Mouse (Mus musculus): ENCODE measurements at regions not wholly inside any gene's neighbourhood (a gene's known extent, or its start where the extent isn't known, plus 50 kb on each side); places are given as distances from the start of the nearest gene placed in this dataset.

DNA sequence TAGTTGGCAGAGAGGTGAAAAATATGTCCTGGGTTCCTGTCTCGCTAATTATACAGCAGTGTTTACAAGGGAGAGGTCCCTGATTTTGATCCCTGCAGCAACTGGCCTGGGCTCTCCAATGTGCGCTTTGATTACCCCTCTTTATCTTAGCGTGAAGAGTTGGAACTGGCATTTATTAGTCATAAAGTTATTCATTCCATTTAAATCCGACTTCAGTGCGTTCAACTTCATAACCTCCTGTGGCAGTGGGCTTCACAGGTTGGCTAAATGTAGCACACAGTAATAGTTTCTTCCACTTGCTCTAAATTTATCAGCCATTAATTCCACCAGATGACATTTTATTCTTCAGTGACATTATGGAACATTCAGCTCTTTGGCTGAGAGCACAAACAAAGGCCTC is 113.0 kb upstream of the Hmgn3 start:
- no peak overlapping the region for H3K4me3 ChIP-seq
- H3K27me3 ChIP-seq: no peaks in the 10 kb centered on the region
- no peaks in the 10 kb centered on the region for H3K36me3 ChIP-seq
- ATAC-seq (ENCODE audit: low FRiP score): no peak
- no peak overlapping the region for H3K4me2 ChIP-seq (replicated peaks)
- no peak overlapping the region for H3K9ac ChIP-seq
- H3K27ac ChIP-seq: no peak overlapping the region
- H3K4me1 ChIP-seq: no peaks in the 10 kb centered on the region
- 85% methylated on average over 5 of the region's 5 CpGs for WGBS
- H3K9me3 ChIP-seq (replicated peaks): no peaks in the 10 kb centered on the region

DNA sequence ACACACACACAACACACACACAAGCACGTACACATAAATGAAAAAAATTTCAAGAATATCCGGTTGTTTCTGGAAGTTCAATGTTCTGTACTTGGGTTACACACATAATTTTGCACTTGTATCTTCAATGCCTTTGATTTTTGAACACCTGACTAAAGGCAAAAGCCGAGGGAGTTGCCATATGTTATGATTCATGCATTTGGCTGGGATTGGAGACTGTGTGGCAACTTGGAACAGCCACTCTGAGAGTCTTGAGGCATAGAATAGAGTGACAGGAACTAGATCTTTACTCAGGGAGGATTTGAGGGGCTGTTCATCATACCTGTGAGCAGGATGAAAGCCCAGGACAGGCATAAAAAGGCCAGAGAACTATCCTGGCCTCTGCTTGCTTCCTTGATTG is 112.5 kb upstream of the Hmgn3 start:
- no peaks in the 10 kb centered on the region for H3K4me1 ChIP-seq
- H3K27ac ChIP-seq: no peak overlapping the region
- WGBS: 84% methylated on average over 3 of the region's 3 CpGs
- no peak overlapping the region for H3K4me3 ChIP-seq
- ATAC-seq (ENCODE audit: low FRiP score): no peak
- no peaks in the 10 kb centered on the region for H3K36me3 ChIP-seq
- no peaks in the 10 kb centered on the region for H3K9me3 ChIP-seq (replicated peaks)
- no peak overlapping the region for H3K4me2 ChIP-seq (replicated peaks)
- H3K27me3 ChIP-seq: no peaks in the 10 kb centered on the region
- H3K9ac ChIP-seq: no peak overlapping the region

DNA sequence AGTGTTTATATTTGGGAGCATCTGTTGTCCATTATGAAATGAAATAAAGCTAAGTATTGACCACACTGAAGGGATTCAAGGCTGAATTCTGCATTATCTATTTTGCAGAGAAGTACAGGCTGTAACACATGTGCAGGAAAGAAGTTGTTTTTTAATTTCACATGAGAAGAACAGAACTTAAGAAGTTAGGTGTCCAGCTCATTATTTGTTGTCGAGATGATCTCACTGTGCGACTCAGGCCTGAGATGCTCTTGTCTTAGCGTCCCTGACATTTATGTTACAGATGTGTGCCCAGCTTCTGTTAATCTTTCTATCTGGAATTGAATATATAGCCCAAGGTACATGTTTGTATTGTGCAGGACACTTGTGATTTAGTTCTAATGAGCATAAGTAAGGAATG is 112.0 kb upstream of the Hmgn3 start:
- no peak overlapping the region for H3K4me3 ChIP-seq

DNA sequence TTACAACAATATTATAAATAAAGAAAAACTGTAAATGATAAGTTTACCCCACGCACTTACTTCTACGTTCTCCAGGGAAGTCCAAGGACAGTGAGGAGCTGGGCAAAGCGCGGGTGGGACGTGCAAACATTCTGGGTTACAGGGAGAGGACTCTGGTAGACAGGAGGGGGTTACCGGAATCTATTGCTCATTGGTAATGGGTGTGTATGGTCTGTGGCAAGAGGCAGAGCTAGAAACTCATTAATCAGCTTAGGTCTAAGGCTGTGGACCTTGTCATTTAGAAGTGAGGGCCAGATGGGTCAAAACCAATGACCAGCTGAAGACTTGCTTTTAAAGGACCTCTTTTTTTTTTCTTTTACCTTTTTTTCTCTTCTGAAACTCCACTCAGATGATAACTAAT is 107.9 kb upstream of the Hmgn3 start:
- Histone ChIP-seq H3K9me3 (replicated peaks) (no peaks in the 10 kb centered on the region), H3K4me2 (replicated peaks) (no peak overlapping the region), H3K9ac (no peak overlapping the region), H3K27me3 (no peaks in the 10 kb centered on the region), H3K36me3 (no peaks in the 10 kb centered on the region), H3K4me1 (no peaks in the 10 kb centered on the region), H3K27ac (no peak overlapping the region), H3K4me3 (no peak overlapping the region)
- no peak for ATAC-seq (ENCODE audit: low FRiP score)
- 86% methylated on average over 6 of the region's 6 CpGs for WGBS

More for the DNA sequence above, 112.0 kb upstream of the Hmgn3 start:
- H3K27ac ChIP-seq: no peak overlapping the region
- H3K36me3 ChIP-seq: no peaks in the 10 kb centered on the region
- H3K9ac ChIP-seq: no peak overlapping the region
- H3K9me3 ChIP-seq (replicated peaks): no peaks in the 10 kb centered on the region
- H3K27me3 ChIP-seq: no peaks in the 10 kb centered on the region
- 88% methylated on average over 3 of the region's 3 CpGs for WGBS
- no peaks in the 10 kb centered on the region for H3K4me1 ChIP-seq
- no peak overlapping the region for H3K4me2 ChIP-seq (replicated peaks)
- ATAC-seq (ENCODE audit: low FRiP score): no peak

DNA sequence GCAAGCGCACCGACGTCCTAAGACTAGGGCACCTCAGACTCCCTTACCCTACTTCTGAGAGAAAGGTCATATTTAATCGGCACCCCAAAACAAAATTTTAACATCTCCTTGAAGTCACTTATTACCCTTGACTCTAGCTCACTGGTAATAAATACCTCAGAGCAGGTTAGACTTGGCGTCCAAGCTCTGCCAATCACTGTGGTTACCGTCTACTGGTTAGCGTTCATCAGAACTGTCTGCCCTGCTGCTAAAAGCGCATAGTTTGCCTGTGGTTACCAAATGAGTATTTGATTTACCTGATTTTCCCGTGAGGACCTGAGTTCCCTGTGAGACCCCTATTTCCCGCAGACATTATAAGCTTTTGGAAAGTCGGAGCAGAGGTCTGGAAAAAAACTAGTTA is 107.3 kb upstream of the Hmgn3 start:
- no peak overlapping the region for H3K4me2 ChIP-seq (replicated peaks)
- no peak for ATAC-seq (ENCODE audit: low FRiP score)
- H3K36me3 ChIP-seq: no peaks in the 10 kb centered on the region
- H3K9ac ChIP-seq: no peak overlapping the region
- WGBS: 88% methylated on average over 11 of the region's 11 CpGs
- no peak overlapping the region for H3K27ac ChIP-seq
- H3K27me3 ChIP-seq: no peaks in the 10 kb centered on the region
- H3K4me1 ChIP-seq: no peaks in the 10 kb centered on the region
- H3K9me3 ChIP-seq (replicated peaks): no peaks in the 10 kb centered on the region
- H3K4me3 ChIP-seq: no peak overlapping the region

DNA sequence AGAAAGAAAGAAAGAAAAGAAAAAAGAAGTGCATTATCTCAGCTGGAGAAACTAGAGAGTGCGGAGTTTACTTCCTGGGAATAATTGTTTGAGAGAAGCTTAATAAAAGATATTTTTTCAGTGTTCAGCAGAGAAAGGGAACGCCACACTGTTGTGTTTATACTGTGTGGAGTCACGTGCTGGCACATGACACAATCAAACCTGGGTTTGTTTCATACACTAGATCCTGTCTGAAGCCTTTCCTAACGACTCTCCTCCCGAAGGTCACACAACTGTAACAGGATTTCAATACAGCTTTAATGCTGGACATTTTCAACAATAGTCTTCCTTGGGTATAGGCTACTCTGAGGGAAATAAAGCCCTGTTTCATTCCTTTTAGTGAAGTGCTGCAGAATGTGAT is 105.3 kb upstream of the Hmgn3 start:
- ATAC-seq (ENCODE audit: low FRiP score): no peak
- H3K4me3 ChIP-seq: no peak overlapping the region

DNA sequence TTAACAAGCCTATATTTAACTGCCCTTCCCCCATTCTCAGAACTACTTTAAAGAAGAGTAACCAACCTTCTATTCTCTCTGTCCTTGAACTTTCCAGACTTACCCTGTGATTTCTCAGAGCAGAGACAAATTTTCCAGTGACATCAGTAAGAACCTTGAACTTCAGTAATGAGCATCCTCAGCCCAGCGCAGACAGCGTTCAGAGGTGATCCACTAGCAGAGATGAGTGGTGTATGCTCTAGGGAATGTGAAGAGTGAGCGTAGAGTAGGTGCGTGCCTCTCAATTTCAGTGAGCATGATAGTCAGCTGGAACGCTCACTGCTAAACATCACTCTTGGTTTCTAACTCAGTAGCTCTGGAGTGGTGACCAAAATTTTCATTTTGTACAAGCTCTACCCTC is 103.4 kb upstream of the Hmgn3 start:
- H3K27me3 ChIP-seq: no peaks in the 10 kb centered on the region
- WGBS: 94% methylated on average over 5 of the region's 5 CpGs
- no peak overlapping the region for H3K27ac ChIP-seq
- no peak for ATAC-seq (ENCODE audit: low FRiP score)
- H3K4me3 ChIP-seq: no peak overlapping the region
- H3K4me2 ChIP-seq (replicated peaks): no peak overlapping the region
- H3K4me1 ChIP-seq: no peaks in the 10 kb centered on the region
- no peaks in the 10 kb centered on the region for H3K36me3 ChIP-seq
- H3K9ac ChIP-seq: no peak overlapping the region
- H3K9me3 ChIP-seq (replicated peaks): no peaks in the 10 kb centered on the region

More for the DNA sequence above, 105.3 kb upstream of the Hmgn3 start:
- Histone ChIP-seq H3K9ac (no peak overlapping the region), H3K36me3 (no peaks in the 10 kb centered on the region), H3K9me3 (replicated peaks) (no peaks in the 10 kb centered on the region), H3K27me3 (no peaks in the 10 kb centered on the region), H3K4me2 (replicated peaks) (no peak overlapping the region), H3K4me1 (no peaks in the 10 kb centered on the region), H3K27ac (no peak overlapping the region)
- WGBS: 78% methylated on average over 5 of the region's 5 CpGs

DNA sequence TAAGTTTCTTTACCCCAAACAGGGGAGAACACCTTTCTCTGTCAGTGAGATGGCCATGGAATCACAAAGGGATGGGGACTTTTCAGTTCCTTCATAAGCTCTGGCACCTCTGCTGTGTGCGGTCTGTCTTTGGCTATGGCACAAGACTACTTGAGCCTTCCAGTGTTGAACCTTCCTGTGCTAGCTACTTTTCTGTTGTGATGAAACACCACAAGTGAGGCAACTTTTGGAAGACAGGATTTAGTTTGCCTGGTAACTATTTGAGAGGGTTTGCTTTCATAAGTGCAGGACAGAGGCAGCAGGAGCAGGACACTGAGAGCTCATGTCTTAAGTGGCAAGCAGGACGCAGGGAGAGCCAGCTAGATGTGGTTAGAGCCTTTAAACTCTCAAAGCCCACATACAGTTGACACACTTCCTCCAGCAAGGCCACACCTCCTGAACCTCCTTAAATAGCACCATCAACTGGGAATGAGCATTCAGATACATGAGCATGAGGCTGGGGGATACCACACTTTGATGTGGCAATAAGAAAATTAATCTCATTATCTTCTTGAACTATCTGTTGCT is 101.8 kb upstream of the Hmgn3 start:
- Histone ChIP-seq H3K9me3 (replicated peaks) (no peaks in the 10 kb centered on the region), H3K27ac (no peak overlapping the region), H3K36me3 (no peaks in the 10 kb centered on the region), H3K27me3 (no peaks in the 10 kb centered on the region), H3K9ac (no peak overlapping the region), H3K4me3 (no peak overlapping the region), H3K4me2 (replicated peaks) (no peak overlapping the region), H3K4me1 (no peaks in the 10 kb centered on the region)
- ATAC-seq (ENCODE audit: low FRiP score): no peak
- WGBS: 98% methylated on average over 2 of the region's 2 CpGs

DNA sequence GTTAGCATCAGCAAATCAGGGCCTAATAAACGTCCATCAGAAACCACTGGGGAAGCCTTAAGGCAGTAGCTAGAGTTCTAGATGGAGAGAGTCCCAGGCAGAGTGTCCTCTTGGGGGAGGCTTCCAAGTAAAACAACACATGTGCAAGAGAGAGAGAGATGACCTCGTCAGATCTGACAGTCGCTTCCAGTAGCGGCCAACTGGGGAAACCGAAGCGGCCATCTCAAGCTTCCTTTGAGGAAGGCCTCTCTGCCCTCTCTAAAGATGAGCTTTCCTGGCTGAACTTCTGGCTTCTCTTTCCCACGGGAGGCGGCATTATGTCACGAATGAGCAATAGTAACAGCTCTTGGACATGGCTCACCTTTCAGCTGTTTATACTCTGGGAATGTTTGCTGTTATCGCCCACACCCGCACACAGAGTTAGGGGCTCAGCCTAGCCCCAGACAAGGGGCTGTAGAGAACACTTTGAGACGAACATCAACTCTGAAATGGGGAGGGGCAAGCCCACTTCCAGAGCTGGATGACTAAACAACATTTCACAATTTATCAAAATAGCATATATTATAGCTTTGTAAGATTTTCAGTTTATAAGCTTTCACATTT is 100.7 kb upstream of the Hmgn3 start:
- ATAC-seq (ENCODE audit: low FRiP score): no peak
- Histone ChIP-seq H3K27me3 (no peaks in the 10 kb centered on the region), H3K9ac (no peak overlapping the region), H3K36me3 (no peaks in the 10 kb centered on the region), H3K27ac (no peak overlapping the region), H3K4me1 (no peaks in the 10 kb centered on the region), H3K4me3 (no peak overlapping the region), H3K9me3 (replicated peaks) (no peaks in the 10 kb centered on the region), H3K4me2 (replicated peaks) (no peak overlapping the region)
- 74% methylated on average over 12 of the region's 12 CpGs for WGBS

DNA sequence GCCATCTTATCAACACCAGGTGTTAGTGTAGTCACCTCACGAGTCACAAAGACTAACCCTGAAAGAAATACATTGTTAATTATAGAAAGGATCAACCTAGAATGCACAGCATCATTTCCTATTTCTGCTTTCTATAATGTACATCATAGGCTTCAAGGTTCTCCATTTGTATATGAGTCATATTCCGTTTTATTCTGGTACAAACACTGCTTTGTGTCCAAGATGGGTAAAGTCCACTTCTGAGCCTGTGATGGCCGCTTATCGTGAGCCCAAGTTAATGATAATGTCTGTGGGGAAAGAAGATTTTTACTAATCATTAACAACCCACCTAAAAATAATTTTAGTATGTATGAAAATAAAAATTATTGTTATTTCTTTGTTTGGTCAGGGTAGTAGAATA is 94.6 kb upstream of the Hmgn3 start:
- Histone ChIP-seq H3K9me3 (replicated peaks) (no peaks in the 10 kb centered on the region), H3K27ac (no peak overlapping the region), H3K36me3 (no peaks in the 10 kb centered on the region), H3K4me1 (no peaks in the 10 kb centered on the region), H3K27me3 (no peaks in the 10 kb centered on the region), H3K4me2 (replicated peaks) (no peak overlapping the region), H3K9ac (no peak overlapping the region), H3K4me3 (no peak overlapping the region)
- 91% methylated on average over 4 of the region's 4 CpGs for WGBS
- no peak for ATAC-seq (ENCODE audit: low FRiP score)

DNA sequence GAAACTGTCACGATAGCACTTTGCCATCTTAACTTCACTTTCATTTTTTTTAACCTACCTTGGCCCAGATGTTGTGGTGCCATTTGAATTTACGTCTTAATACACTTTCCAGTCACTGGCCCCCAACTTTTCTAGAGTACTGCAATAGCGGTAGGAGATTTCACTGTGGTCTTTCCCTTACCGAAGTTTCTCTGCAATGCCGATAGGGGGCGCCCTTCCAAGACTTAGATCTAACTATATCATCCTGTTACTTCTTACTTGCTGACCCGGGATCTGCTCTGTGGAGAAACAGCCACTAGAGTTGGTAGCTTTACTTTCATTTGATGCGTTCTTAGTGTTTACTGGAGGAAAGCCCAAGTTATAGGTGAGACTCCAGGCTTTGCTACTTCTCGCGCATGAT is 92.6 kb upstream of the Hmgn3 start:
- H3K27me3 ChIP-seq: no peaks in the 10 kb centered on the region
- 81% methylated on average over 10 of the region's 10 CpGs for WGBS
- H3K4me2 ChIP-seq (replicated peaks): no peak overlapping the region
- H3K9me3 ChIP-seq (replicated peaks): no peaks in the 10 kb centered on the region
- H3K4me3 ChIP-seq: no peak overlapping the region
- no peaks in the 10 kb centered on the region for H3K4me1 ChIP-seq
- no peak overlapping the region for H3K27ac ChIP-seq
- H3K9ac ChIP-seq: no peak overlapping the region
- H3K36me3 ChIP-seq: no peaks in the 10 kb centered on the region
- no peak for ATAC-seq (ENCODE audit: low FRiP score)

DNA sequence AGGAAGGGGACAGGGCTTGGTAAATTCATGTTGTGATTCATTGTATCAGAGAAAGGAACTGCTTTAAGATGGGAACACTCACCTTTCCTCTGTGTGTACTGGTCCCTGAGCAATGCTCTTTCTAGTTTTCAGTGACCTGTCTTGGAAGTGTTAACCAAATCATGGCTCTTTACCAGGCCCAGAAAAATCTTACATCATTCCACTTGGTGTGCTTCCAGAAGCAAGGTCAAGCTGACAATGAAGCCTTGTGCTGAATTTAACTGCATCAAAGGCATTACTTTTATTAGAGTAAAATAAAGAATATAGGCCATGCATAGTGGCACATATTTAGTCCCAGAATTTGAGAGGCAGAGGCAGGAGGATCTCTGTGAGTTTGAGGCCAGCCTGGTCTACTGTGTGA is 75.4 kb upstream of the Hmgn3 start:
- no peak for ATAC-seq (ENCODE audit: low FRiP score)
- no peaks in the 10 kb centered on the region for H3K4me1 ChIP-seq
- no peak overlapping the region for H3K4me2 ChIP-seq (replicated peaks)

DNA sequence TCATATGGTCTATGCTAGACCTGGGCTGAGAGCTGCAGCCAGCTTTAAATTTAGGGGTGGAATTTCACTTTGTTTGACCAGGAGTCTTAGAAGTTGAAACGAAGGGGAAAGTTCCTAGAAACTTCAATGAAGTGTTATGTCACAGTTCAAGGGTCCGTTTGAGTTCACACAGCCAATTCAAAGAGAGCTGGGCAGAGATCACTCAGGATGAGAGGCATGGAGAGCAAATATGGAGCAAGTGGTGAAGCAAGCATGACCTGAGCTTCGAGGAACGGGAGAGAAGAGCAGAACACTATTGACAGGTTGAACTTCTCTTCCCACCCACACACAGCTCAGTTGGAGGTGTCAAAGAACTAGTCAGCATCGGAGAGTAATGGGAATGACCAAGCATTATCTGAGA is 56.1 kb upstream of the Hmgn3 start:
- no peaks in the 10 kb centered on the region for H3K27me3 ChIP-seq
- no peak overlapping the region for H3K9ac ChIP-seq
- WGBS: 80% methylated on average over 5 of the region's 5 CpGs
- H3K36me3 ChIP-seq: no peaks in the 10 kb centered on the region
- no peak overlapping the region for H3K27ac ChIP-seq
- H3K4me2 ChIP-seq (replicated peaks): no peak overlapping the region
- no peaks in the 10 kb centered on the region for H3K9me3 ChIP-seq (replicated peaks)
- ATAC-seq (ENCODE audit: low FRiP score): no peak
- H3K4me3 ChIP-seq: no peak overlapping the region
- no peaks in the 10 kb centered on the region for H3K4me1 ChIP-seq

More for the DNA sequence above, 75.4 kb upstream of the Hmgn3 start:
- H3K4me3 ChIP-seq: no peak overlapping the region
- H3K36me3 ChIP-seq: no peaks in the 10 kb centered on the region
- no peak overlapping the region for H3K9ac ChIP-seq
- no peak overlapping the region for H3K27ac ChIP-seq
- no peaks in the 10 kb centered on the region for H3K9me3 ChIP-seq (replicated peaks)
- H3K27me3 ChIP-seq: no peaks in the 10 kb centered on the region
